Mouse (Mus musculus): ENCODE results near the gene Yme1l1. TPM values are rescaled to one million over a fixed set of nuclear protein-coding genes. Genes with fewer than 3 reads are reported as not detected.

Yme1l1 gene
- 108 and 127 TPM in 2 replicates for total RNA-seq (2023)

GRCm38 (mm10) chr2:23155777-23156607, at the start of gene Yme1l1, which contains the start of gene Mastl:
Gene Yme1l1 (plus strand): TSS chr2:23156369.
Gene Mastl (minus strand): TSS chr2:23156024.

DNA sequence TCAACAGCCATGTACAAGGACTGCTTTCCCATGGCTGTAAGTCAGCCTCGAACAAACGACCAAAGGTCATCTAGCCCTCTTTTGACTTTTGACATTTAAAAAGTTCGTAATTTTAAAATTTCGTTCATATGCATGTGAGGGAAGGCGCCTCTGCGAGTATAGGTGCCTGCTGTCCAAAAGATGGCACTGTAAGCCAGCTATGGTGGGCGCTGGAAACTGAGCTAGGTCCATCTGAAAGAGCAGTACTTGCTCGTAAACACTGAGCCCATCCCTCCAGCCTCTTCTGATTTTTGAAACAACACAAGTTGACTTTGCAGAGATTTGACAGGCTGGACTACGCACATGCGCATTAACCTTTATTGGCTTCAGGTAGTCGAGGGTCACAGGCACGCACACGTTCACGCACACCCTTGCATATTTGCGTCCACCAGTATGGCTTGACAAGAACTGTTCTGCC, 50.9 kb downstream of the Yme1l1 start, which contains the start of gene 4931423N10Rik:
Gene 4931423N10Rik, plus strand, starts transcription at position 407 of the 457 bp plus-strand sequence.

Other genes with a start within 250 kb of the Yme1l1 start
- 125 and 161 TPM in 2 replicates for gene Abi1, start 116.1 kb upstream of the Yme1l1 start, total RNA-seq (2023)
- 30.3 and 40.3 TPM in 2 replicates for gene Acbd5, start 88.2 kb upstream of the Yme1l1 start, total RNA-seq (2023)
- 7.0 and 8.2 TPM in 2 replicates for gene Mastl, start 345 bp upstream of the Yme1l1 start, total RNA-seq (2023)
- not detected in 2 replicates for gene 4931423N10Rik, start 51.1 kb downstream of the Yme1l1 start, total RNA-seq (2023)
- gene Nxph2, start 164.9 kb downstream of the Yme1l1 start, total RNA-seq (2023) = not detected in 2 replicates

Data from neutrophil, adult 65 days (primary cell).